Mouse (Mus musculus): ENCODE measurements at regions not wholly inside any gene's neighbourhood (a gene's known extent, or its start where the extent isn't known, plus 50 kb on each side); places are given as distances from the start of the nearest gene placed in this dataset.

DNA sequence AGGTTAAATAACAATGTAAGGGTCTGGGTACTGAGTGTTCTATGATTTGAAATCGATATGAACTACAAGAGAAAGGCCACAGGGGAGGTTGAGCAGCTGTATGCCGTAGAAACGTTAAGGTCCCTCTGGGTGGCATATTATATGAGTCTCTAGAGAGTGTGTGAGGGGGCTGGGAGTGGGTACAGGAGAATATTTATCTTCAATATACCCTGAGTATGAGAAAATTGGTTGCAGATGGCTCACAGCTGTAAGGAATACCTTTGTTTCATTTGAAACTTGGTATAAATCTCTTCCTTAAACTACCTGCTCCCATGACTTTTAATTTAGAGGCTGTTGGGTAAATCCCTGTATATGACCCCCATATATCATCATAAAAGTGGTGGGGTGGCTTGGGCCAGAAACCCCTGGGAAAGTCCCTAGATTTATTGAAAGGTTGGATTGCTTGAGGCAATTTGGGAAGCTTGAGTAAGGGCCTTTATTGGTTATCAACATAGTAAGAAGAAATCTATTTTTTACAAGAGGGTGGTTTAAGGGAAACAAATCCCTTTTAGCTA is 128.7 kb upstream of the Prkg2 start:
- DNase-seq (ENCODE audit: extremely low spot score): no peak

DNA sequence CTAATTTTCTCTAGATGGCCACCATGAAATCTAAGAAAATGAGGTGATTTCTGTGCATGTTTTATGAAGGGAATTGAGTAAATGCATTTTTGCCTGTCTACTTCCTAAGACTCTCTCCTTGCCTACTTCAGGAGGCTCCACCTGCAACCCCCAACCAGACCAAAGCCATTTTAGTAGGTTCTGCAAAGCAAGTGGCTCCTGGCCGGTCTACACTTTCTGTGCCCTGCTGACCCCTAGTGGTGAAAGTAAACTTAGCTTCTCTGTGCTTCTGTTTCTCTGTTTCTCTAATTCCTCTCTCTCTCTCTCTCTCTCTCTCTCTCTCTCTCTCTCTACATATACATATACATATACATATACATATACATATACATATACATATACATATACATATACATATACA is 120.8 kb upstream of the Prkg2 start:
- DNase-seq (ENCODE audit: extremely low spot score): peak; percentile 55

DNA sequence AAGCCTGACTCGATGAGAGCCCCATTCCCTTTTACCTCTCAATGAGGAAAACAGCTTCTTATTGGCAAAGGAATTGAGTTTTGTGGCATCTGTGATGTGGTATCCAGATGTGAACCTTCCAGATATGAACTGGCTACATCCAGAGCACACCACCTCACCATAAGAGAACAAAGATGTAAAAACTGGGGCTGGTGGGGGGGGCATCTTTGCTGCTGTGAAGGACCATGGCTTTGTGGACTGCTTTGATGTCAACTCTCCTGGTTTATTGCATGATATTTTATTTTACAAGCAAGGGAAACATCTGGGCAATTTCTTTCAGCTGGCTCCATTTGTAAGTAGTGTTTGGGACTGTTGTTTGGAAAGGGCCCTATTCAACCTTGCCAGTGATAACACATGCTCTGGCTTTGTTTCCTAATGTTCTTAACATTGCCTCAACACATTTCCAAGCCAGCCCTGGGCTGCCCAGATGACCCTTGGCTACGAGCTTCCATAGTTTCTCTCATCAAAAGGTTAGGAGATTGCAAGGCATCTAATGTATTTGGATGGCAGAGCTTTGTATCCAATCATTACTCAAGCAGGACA is 116.2 kb upstream of the Prkg2 start:
- no peak for DNase-seq (ENCODE audit: extremely low spot score)

DNA sequence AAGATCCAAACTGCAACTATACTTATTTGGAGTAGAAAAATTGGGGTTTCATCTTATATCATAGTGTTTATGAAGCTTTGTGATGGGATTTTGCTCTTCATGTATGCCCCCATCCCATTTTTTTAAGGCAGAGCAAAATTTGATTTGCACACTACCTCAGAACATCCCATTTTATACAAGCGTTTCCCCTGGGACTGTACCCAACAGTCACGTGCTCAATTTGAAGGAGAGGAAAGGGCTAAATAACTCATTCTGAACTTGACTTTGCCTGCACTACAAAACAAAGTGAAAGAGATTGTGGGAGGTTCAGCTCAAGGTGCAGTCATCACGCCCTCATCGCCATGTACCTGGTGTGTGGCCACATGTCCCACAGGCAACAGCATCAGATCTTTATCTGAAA is 115.1 kb upstream of the Prkg2 start:
- DNase-seq (ENCODE audit: extremely low spot score): no peak

DNA sequence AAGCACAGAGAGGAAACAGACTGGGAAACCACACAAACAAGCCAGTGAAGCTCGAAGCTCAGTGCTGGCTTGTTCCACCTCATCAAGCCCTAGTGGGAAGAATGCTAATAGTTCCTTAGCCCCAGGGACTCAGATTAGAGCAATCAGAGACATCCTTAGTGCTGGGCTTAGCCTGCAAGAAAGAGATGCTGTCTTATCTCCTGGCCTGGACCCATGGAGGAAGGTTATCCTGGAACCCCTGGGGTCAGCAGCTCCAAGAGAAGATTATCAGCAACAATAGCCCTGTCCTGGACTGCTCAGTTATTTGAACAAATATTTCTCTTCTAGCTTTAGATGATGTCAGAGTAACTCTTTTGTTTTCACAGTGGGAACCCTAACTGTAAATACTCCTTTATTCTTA is 112.8 kb upstream of the Prkg2 start:
- no peak for DNase-seq (ENCODE audit: extremely low spot score)

DNA sequence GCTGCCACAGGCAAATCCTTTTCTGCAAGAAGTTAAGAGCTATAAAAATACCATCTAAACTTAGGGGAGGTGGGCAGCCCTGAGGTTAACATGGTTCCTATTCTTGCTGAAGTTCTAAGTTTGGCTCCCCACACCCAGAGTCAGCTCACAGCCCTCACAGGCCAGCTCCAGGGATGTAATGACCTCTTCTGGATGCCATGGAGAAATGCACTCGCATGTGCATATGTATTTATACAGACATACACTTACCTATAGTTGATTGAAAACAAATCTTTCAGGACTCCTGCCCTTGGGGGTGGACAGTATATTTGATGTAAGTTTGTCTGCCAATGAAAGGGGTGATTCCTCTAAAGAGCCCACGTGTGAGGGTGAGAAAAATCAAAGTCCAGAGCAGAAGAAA is 95.5 kb upstream of the Prkg2 start:
- no peak for DNase-seq (ENCODE audit: extremely low spot score)

DNA sequence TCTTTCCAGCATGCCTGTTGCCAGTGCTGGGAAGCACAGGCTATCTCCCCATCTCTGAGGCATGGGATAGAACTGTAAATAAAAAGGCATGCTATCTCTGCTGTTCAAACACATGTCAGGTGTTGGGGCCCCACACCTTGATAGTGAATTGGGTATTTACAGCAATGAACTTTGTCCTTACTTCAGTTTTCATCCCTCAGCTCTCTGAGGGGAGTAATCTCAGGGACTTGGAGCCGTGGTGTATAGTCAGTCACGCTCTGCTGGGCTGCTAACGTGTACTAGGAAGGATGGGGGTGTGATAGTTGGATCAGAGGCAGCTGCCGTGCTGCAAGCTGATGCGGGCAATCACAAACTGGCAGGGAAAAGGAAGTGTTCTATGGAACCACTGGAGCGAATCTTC is 91.5 kb upstream of the Prkg2 start:
- no peak for DNase-seq (ENCODE audit: extremely low spot score)

DNA sequence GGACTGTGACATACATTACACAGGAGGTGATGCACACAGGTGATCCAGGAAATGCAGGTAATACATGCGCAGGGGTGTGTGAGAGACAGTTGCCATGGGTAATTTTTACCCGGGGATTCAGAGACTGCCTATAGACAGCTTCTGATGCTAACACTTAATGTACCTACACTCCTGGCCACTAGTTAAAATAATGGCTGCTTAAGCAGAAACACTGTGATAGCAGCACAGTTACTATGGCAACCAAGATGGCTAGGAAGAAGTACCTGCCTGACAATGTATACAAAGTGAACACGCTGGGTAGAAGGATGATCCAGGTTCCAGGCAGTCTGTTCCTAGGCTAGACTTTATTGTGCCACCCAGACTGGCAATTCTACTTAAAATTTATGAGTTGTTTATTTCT is 88.3 kb upstream of the Prkg2 start:
- DNase-seq (ENCODE audit: extremely low spot score): no peak

DNA sequence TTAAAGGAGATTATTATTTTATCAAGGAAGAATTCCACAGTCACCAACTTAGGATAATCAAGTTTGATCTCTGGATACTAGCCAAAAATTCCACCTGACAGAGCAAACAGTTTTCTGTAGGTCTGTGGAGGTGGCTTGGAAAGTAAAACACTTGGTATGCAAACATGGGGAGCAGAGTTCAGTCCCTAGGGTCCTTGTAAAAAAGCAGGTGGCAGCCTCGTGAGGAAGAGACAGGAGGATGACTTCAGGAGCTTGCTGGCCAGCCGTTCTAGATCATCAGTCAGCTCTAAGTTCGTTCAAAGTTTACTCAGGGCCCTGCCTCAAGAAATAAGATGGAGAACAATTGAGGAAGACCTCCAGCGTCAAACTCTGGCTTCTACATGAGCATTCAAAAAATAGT is 74.6 kb upstream of the Prkg2 start:
- DNase-seq (ENCODE audit: extremely low spot score): no peak

DNA sequence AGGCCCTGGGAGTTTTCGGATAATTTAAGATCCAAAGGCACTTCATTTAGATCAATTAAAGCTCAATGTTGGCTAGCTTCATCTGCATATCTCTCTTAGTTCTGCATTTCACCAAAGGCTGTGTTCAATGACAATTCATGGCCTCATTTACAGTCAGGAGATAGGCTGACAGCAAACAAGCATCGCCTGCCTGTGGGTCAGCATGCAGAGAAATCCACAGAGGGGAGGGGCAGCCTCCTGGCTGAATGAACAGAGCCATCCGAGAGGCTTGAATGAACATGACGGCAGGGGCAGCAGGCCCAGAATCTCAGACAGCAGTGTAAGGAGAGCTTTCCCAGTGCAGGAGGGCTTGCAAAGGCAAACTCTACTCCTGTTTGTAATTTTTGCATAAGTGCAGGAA is 74.1 kb upstream of the Prkg2 start:
- no peak for DNase-seq (ENCODE audit: extremely low spot score)

DNA sequence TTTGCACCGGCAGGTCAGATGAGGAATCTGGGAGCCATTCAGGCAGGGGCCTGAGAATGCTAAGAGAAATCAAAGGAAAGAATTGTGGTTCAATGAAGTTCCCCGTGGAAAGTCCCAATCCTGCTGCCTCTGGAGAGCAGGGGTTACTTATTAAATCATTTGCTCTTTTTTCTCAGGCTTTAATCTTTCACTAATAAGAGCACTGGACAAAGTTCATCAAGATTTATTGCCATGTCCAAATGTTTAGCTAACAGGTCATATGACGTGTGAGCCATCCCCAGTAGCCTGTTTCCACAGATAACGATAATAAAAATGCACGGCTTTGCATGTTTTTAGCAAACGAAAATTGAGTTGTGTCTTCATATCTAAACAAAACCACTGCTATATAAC is 62.6 kb upstream of the Prkg2 start:
- DNase-seq (ENCODE audit: extremely low spot score): no peak

DNA sequence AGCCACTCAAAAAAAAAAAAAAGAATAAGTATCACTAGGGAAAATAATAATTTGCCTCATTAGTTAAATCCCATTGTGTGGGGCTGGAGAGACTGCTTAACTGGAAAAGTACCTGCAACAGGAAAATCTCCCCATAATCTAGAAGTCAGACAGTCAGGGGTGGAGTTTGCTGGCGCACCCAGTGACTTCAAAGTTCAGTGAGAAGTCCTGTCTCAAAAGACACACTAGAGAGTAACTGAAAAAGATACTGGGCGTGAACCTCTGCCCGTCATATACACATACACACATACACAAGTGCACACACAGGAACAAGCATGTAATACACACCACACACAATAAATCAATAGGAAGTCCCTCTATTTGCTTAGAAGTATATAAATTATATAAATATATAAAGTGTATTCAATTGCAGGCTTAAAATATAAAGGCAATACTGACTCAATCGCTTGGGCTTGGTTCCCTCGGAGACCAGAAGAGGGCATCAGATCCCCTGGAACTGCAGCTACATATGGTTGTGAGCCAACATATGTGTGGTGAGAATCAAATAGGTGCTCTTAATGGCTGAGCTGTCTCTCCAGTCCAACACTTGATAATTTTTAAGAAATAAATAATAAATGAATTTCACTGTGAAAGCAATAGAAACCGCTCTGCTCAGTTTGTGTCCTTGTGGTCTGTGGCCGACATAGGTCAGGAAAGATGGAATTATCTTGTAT is 62.0 kb upstream of the Prkg2 start:
- DNase-seq (ENCODE audit: extremely low spot score): no peak

Measured in embryo, embryonic 9.5 days (tissue).